Mouse (Mus musculus): Measurements from ENCODE around the gene Smurf1.

The Smurf1 gene

DNA sequence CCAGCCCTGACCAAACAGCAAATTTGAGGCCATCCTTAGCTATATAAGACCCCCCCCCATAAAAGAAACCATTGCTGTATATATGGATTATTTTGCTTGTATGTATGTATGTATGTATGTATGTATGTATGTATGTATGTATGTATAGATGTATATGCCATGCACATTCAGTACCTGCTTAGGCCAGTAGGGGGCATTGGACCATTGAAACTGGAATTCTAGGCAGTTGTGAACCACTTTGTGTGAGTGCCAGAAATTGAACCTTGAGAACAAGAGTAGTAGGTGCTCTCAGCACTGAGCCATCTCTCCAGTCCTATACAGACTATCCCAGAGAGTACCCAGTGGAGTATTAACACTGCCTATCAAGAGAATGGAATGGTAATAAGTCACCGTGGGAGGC, 93.9 kb downstream of the Smurf1 start:
- no peak for DNase-seq (ENCODE audit: low read depth, low spot score)

- no peak for DNase-seq (ENCODE audit: low read depth, low spot score)
These were observed 94.9 kb downstream of the Smurf1 start for GRCm38 (mm10) chr5:144870782-144871181.

DNA sequence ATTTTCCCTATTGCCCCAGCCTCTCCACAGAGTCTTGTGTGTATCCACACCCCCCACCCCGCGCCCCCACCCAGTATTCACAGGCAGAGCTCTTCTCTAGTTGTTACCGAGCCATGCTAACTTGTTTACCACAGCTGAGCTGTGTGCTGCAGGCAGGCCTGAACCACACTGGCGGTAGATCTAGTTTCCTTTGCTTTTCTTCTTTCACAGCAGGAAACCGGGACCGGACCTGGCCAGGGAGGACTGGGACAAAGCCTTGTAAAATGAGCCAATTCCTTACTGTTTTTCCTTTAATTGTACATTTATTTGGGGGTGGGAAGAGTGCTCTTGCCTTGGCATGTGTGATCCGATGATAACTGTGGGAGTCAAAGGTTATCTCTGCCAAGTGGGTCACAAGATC, 96.2 kb downstream of the Smurf1 start:
- DNase-seq (ENCODE audit: low read depth, low spot score) = no peak

- DNase-seq (ENCODE audit: low read depth, low spot score) = no peak
These were observed 98.7 kb downstream of the Smurf1 start for GRCm38 (mm10) chr5:144866923-144867322.

GRCm38 (mm10) chr5:144860913-144861312, 104.7 kb downstream of the Smurf1 start:
- DNase-seq (ENCODE audit: low read depth, low spot score) = no peak

DNA sequence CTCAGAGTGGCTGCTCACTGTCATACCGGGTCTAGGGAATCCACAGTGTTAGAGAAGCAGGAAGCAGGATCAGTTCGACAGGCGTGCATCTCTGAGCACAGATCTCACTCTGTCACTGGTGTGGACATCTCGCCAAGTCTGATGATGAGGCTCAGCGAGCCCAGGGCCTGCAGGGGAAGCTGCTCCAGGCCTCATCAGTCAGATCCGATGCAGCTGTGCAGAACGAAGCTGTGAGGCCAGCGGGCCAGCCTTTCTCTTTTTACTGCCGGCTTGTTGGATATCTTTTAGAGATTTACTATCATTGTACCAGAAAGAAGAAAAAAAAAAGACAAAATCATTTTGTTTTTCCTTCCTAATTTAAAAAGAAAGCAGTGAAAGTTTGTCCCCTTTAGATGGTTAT, 106.4 kb downstream of the Smurf1 start:
- no peak for DNase-seq (ENCODE audit: low read depth, low spot score)

DNA sequence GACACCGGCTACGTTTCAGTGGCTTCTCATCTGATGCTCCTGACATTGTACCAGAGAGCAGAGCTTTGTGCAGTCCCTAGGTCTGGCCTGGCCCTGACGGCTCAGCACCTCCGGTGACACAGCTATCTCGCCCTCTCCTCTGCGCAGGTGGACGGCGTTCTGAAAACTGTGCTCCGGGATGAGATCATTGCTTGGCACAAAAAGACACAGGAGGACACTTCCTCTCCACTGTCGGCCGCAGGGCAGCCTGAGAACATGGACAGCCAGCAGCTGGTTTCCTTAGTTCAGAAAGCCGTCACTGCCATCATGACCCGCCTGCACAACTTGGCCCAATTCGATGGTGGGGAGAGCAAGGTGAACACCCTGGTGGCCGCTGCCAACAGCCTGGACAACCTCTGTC, 107.1 kb downstream of the Smurf1 start:
- DNase-seq (ENCODE audit: low read depth, low spot score) = no peak

DNA sequence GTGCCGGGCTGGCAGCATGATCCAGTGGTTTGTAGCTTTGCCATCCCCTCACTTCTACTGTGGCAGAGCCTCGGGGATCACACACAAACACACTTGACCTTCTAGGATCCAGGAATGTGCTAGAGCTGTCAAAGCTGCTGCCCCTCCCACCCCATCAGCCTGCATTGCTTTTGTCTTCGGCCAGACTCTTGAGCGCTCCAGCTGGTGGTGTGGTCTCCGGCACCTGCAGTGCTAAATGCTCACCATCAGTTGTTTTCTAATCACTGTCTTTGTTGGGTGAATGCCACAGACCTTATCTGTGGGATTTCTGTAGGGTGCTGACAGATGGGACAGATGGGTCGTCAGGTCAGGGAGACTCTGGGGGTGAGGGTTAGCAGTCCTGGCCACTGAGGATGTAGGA, 109.7 kb downstream of the Smurf1 start:
- no peak for DNase-seq (ENCODE audit: low read depth, low spot score)

DNA sequence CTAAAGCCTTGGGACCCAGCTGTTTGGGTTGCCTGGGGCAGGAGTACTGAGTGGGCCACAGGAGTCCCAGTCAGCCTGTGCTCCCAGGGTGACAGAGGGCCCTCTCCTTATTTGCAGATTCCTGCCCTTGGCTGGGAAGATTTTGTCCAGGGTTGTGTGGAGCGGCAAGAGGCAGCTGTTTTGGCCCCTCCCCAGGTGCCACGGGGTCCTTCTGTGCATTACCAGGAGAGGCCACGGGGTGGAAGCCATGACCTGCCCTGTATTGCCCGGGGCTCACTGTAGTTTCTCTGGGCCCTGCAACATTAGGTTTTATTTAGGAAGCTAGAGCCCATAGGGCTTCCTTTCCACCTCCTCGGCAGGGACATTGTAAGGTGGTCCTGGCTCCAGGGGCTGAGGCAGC, 111.7 kb downstream of the Smurf1 start:
- no peak for DNase-seq (ENCODE audit: low read depth, low spot score)

GRCm38 (mm10) chr5:144851820-144852219, 113.8 kb downstream of the Smurf1 start:
- DNase-seq (ENCODE audit: low read depth, low spot score) = no peak

DNA sequence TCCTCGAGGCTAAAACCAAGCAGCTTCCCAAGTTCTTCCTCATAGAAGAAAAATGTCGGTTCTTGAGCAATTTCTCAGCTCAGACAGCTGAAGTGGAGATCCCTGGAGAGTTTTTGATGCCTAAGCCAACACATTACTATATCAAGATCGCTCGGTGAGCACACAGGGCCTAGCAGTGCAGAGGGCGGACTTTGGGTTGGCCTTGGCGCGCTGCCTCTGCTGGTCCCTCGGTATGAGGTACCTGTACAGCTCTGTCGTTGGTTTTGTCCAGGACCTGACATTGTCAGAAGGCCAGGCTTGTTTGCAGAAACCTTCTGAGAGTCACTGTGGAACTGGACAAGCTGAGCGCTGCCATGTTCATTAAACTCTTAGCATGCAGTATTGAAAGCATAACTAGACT, 115.7 kb downstream of the Smurf1 start:
- no peak for DNase-seq (ENCODE audit: low read depth, low spot score)

GRCm38 (mm10) chr5:144848735-144849134, 116.9 kb downstream of the Smurf1 start:
- DNase-seq (ENCODE audit: low read depth, low spot score) = no peak

DNA sequence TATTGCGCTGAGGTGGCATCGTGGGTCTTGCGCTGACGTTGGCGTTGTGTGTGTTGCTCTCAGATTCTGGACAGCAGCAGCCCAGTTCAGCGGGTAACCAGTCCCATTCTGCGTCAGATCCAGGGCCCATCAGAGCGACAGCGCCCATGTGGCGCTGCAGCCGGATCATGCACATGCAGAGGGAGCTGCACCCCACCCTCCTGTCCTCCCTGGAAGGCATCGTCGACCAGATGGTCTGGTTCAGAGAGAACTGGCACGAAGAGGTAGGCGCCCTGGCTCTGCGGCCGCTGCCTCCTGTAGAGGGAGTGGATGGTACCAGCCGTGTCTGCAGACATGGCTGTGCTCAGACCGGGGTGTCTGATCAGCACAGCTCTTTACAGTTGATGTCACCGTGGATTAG, 120.3 kb downstream of the Smurf1 start:
- no peak for DNase-seq (ENCODE audit: low read depth, low spot score)

GRCm38 (mm10) chr5:144836100-144836499, 129.5 kb downstream of the Smurf1 start:
- peak; percentile 20 for DNase-seq (ENCODE audit: low read depth, low spot score)

GRCm38 (mm10) chr5:144831840-144832469, 133.7 kb downstream of the Smurf1 start:
- DNase-seq (ENCODE audit: low read depth, low spot score) = no peak

DNA sequence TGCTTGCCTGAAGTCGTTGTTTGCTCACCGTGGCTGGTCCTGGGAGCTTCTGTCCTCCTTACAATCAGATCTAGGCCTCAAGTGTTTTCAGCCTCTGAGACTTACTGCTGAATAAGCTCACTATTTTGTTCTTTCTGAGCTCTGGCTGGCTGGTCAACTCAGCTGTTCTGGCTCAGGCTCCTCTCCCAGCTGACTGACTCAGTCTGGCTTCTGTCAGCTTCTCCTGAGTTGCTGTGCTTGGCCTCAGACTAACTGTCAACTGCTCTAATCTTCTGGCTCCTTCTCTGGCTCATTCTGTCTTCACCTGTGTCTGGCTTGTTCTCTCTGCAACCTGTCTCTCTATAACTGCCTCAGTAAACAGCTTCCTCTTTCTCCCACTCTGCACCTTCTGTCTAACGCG, 136.0 kb downstream of the Smurf1 start:
- DNase-seq (ENCODE audit: low read depth, low spot score) = no peak

DNA sequence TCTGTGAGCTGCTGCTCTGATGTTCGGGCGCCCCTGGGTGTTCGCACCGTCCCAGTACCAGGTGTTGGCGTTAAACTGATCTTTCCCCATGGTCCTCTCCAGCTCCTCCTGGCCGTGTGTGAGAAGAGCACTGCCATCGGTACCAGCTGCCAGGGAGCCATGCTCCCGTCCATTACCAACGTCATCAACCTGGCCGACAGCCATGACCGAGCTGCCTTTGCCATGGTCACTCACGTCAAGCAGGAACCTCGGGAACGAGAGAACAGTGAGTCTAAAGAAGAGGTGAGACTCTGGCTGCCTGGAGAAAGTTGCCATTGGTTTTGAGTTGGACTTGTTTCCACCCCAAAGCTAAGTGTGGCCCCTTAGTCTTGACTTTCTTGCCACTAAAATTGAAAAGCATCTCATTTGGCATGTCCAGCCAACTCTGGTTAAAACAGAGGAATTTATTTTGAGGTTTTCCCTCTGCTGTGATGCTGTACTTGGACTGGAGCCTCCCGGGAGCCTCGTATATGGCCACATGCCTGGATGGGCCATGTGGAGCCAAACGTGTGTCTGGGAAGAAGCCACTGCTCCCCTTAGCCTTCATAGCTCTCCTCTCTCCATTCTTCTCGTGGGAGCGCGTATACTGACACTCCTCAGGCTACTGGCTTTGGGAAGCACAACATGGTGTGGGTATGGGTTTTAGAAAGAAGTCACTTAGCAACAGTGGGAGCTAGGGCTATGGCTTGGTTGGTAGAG, 137.1 kb downstream of the Smurf1 start:
- no peak for DNase-seq (ENCODE audit: low read depth, low spot score)
